Comparison of ENCODE assay signal across 28 mouse cellular contexts in genomic region chr4:118888297-118888696, GRCm38 (mm10). TPM values are rescaled to one million over a fixed set of nuclear protein-coding genes. Genes with fewer than 3 reads are reported as not detected.
"Had no signal": no experiment of that assay in that cellular context is flagged by ENCODE, and none has a peak within 500 bp of the region (broad histone marks: within the 10 kb centered on the region; RNA-seq: fewer than 3 reads in every experiment).

Gene Olfr1330 (plus strand): TSS chr4:118888597.

- DNase-seq: heart, postnatal 10 days; heart, postnatal 14 days; heart, postnatal 36 days; heart, postnatal 4 days; kidney, adult 11 months; kidney, adult 18-20 months; kidney, adult 2 months; kidney, adult 8-10 months; kidney, adult 9 months; kidney, postnatal 10 days; kidney, postnatal 14 days; kidney, postnatal 25 days; kidney, postnatal 36 days; kidney, postnatal 4 days; layer of hippocampus, adult 9-11 months; layer of hippocampus, postnatal 36 days had no signal

RNA-seq across cellular contexts. Expression of gene Olfr1330, which starts in this region (rescaled TPM):
- total RNA-seq: heart, postnatal 10 days; heart, postnatal 14 days; heart, postnatal 25 days; heart, postnatal 36 days; heart, postnatal 4 days; hematopoietic stem cell, adult 5-6 weeks; hindbrain, postnatal 0 days; layer of hippocampus, adult 18-20 months; layer of hippocampus, adult 2 months; layer of hippocampus, adult 8-10 months; layer of hippocampus, postnatal 10 days; layer of hippocampus, postnatal 14 days; layer of hippocampus, postnatal 25 days; layer of hippocampus, postnatal 36 days; left cerebral cortex, adult 18-20 months; left cerebral cortex, adult 2 months; left cerebral cortex, adult 8-10 months had no signal
